Comparison of ENCODE assay signal across 9 mouse cellular contexts in genomic region chr8:73003858-73004257, GRCm38 (mm10).
DNase-seq lines count a peak whose midpoint lies in the region; ATAC-seq and TF ChIP-seq lines count a peak whose summit lies in the region.
"Had no signal": no experiment of that assay in that cellular context is flagged by ENCODE, and none has a peak within 500 bp of the region (broad histone marks: within the 10 kb centered on the region; RNA-seq: fewer than 3 reads in every experiment).

No protein-coding gene starts in this region.

- no peak overlapping the region for H3K4me3 ChIP-seq in liver, embryonic 12.5 days
- no peak overlapping the region for H3K4me3 ChIP-seq in cortical plate, adult 2 months (ENCODE audit: insufficient read depth, low read length)
- H3K4me3 ChIP-seq in midbrain, embryonic 10.5 days = no peak overlapping the region
- H3K4me3 ChIP-seq: heart, embryonic 13.5 days had no signal

- peak; percentile 68 for TF ChIP-seq CTCF in cortical plate, adult 2 months (IDR thresholded peaks at IDR 0.05; ENCODE audit: extremely low read depth, insufficient read depth, low read length)

- no peaks in the 10 kb centered on the region for H3K4me1 ChIP-seq in liver, embryonic 12.5 days
- peaks cover 3% of the 10 kb centered on the region; the same call in 1 of the 2 replicates for H3K4me1 ChIP-seq in cortical plate, adult 2 months (ENCODE audit: control insufficient read depth, insufficient read depth, low read length)
- no peaks in the 10 kb centered on the region for H3K4me1 ChIP-seq in midbrain, embryonic 10.5 days

- no peak overlapping the region for H3K9ac ChIP-seq in liver, embryonic 12.5 days
- H3K9ac ChIP-seq: heart, embryonic 13.5 days had no signal

- no peaks in the 10 kb centered on the region for H3K9me3 ChIP-seq in liver, embryonic 12.5 days (replicated peaks)
- no peaks in the 10 kb centered on the region for H3K9me3 ChIP-seq in midbrain, embryonic 10.5 days (replicated peaks)
- H3K9me3 ChIP-seq: heart, embryonic 13.5 days had no signal

- H3K4me2 ChIP-seq in liver, embryonic 12.5 days = no peak overlapping the region
- H3K4me2 ChIP-seq: heart, embryonic 13.5 days had no signal

- H3K36me3 ChIP-seq in liver, embryonic 12.5 days = no peaks in the 10 kb centered on the region
- no peaks in the 10 kb centered on the region for H3K36me3 ChIP-seq in midbrain, embryonic 10.5 days
- H3K36me3 ChIP-seq: heart, embryonic 13.5 days had no signal

- peak; percentile 37 for DNase-seq in adrenal gland, postnatal 14 days
- no peak for DNase-seq in adrenal gland, postnatal 4 days (ENCODE audit: low spot score in 2 of 2)
- peak; percentile 46 for DNase-seq in liver
- peak; percentile 12 for DNase-seq in induced T-regulatory cell, adult 2 months (ENCODE audit: low read depth)
- peak; percentile 45 for DNase-seq in midbrain, embryonic 10.5 days (ENCODE audit: low spot score)
- DNase-seq in testis, postnatal 10 days (ENCODE audit: low spot score) = peak; percentile 45

- ATAC-seq in liver, embryonic 12.5 days = no peak

- H3K27me3 ChIP-seq in liver, embryonic 12.5 days (replicated peaks) = no peaks in the 10 kb centered on the region
- no peaks in the 10 kb centered on the region for H3K27me3 ChIP-seq in midbrain, embryonic 10.5 days (ENCODE audit: low read depth, poor library complexity, severe bottlenecking)
- H3K27me3 ChIP-seq: heart, embryonic 13.5 days had no signal

- TF ChIP-seq POLR2A in cortical plate, adult 2 months (IDR thresholded peaks at IDR 0.05; ENCODE audit: extremely low read depth, insufficient read depth, low read length) = no peak

- H3K27ac ChIP-seq in liver, embryonic 12.5 days = no peak overlapping the region
- H3K27ac ChIP-seq in cortical plate, adult 2 months (ENCODE audit: insufficient read depth, low read length) = no peak overlapping the region
- H3K27ac ChIP-seq in midbrain, embryonic 10.5 days (replicated peaks) = no peak overlapping the region
- H3K27ac ChIP-seq: heart, embryonic 13.5 days had no signal

- WGBS in liver, embryonic 12.5 days (ENCODE audit: insufficient replicate concordance) = 51% methylated on average over 2 of the region's 2 CpGs
- WGBS in midbrain, embryonic 10.5 days = 50% methylated on average over 2 of the region's 2 CpGs

Comparison
In these comparisons a context has a peak if more than half of its experiments do, and no peak if none do; other contexts are left out.
1. DNase-seq: peak in adrenal gland, postnatal 14 days (single experiment), liver (single experiment), induced T-regulatory cell, adult 2 months (single experiment), midbrain, embryonic 10.5 days (single experiment) and testis, postnatal 10 days (single experiment); none in adrenal gland, postnatal 4 days (0 of 2).